Mouse (Mus musculus): ENCODE data around the gene Magi3.

DNA sequence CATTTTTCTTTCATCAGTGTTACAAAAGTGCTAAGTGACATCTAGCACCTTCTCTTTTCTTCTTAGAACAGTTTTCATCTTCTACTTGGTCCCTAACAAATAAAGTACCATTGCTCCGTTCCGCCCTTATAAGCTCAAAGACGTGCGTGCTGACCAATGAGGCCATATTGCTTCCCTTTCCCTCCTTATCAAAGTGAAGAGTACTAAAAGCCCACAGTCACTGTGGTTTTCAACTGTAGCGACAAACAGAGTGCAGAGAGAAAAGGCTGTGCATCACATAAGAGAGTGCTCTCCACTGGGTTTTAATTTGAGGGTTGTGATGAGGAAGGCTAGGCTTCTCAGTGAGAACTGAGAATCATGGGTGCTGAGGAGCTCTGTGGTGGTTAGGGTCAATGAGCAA, 14.9 kb upstream of the Magi3 start:
- TF ChIP-seq CTCF (IDR thresholded peaks at IDR 0.05) (no peak), EP300 (IDR thresholded peaks at IDR 0.05) (no peak)

Measured in lung, postnatal 0 days (tissue).